Mouse (Mus musculus): ENCODE measurements around the gene Slc2a4. TPM values are rescaled to one million over a fixed set of nuclear protein-coding genes. Genes with fewer than 3 reads are reported as not detected.
"Not testable (repeated sequence)": the region's sequence is repeated elsewhere in the genome, so short reads cannot be mapped to it uniquely, and the experiment has no call there.

The Slc2a4 gene
- total RNA-seq, 2 experiments from 2014 or later = 158 to 236 TPM

- intact Hi-C loops (cut with DNase I; ENCODE audit: low total_unique reads) = no loop called here
- no peak for DNase-seq
Observed at GRCm38 (mm10) chr11:69979827-69980195, 31.8 kb upstream of the Slc2a4 start.

- intact Hi-C loops (cut with DNase I; ENCODE audit: low total_unique reads) = no loop called here
- DNase-seq = no peak
Observed at GRCm38 (mm10) chr11:69976271-69976670, 28.3 kb upstream of the Slc2a4 start.

- no peak for DNase-seq
- intact Hi-C loops (cut with DNase I; ENCODE audit: low total_unique reads) = no loop called here
Observed at GRCm38 (mm10) chr11:69974907-69975306, 26.9 kb upstream of the Slc2a4 start.

DNA sequence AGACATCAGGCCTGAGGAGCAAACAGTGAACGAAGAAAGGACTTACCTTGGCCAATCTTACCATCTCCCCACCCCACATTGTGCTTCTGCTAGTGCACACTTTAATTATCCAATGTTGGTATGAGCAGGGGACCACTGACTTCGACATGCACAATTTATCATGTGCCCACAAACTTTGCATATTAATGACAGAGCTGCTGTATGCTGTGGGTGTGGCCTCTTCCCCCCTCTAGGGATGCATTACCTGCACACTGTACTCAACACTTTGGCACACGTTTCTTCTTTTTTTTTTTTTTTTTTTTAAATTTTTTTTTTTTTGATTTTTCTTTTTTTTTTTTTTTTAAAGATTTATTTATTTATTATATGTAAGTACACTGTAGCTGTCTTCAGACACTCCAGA is 22.8 kb upstream of the Slc2a4 start:
- no peak for DNase-seq

DNA sequence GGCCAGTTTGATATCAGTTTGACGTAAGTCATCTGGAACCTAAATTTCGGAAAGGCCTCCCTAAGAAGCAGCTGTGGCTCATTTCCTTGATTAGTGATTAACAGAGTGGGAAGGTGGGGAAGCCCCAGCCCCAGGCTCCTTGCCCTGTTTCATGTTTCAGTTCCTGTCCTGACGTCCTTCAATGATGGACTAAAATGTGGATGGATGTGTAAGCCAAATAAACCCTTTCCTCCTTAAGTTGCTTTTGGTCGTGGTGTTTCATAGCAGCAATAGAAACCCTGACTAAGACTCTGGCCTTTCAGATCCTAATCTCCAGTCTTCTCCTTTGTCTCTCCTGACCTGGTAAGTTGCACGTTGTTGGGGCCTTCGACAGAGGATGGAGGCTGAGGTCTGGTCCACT is 22.2 kb upstream of the Slc2a4 start:
- DNase-seq = no peak

More for the DNA sequence above, 22.8 kb upstream of the Slc2a4 start:
- intact Hi-C loops (cut with DNase I; ENCODE audit: low total_unique reads) = no loop called here

DNA sequence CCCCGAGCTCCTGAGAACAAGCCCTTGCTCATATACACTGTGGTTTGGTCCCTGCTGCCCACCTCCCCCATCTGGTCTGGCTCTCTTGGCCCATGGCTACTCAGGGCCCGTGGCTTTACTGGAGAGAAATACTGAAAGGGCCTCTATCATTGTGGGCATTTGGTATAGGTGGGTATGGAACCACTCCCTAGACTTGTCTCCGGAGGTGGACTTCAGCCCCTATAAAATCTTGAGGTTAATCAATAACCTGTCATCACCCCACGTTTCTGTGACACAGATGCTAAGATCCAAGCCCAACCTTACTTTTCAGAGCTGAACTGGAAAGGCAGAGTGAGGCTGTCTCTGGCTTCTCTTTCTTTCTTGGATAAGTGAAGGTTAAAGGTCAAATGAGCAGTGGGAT is 20.8 kb upstream of the Slc2a4 start:
- DNase-seq = no peak
- intact Hi-C loops (cut with DNase I; ENCODE audit: low total_unique reads) = no loop called here

More for the DNA sequence above, 22.2 kb upstream of the Slc2a4 start:
- intact Hi-C loops (cut with DNase I; ENCODE audit: low total_unique reads) = no loop called here

GRCm38 (mm10) chr11:69966860-69967517 is 19.0 kb upstream of the Slc2a4 start:
- intact Hi-C loops (cut with DNase I; ENCODE audit: low total_unique reads) = no loop called here
- DNase-seq = no peak

DNA sequence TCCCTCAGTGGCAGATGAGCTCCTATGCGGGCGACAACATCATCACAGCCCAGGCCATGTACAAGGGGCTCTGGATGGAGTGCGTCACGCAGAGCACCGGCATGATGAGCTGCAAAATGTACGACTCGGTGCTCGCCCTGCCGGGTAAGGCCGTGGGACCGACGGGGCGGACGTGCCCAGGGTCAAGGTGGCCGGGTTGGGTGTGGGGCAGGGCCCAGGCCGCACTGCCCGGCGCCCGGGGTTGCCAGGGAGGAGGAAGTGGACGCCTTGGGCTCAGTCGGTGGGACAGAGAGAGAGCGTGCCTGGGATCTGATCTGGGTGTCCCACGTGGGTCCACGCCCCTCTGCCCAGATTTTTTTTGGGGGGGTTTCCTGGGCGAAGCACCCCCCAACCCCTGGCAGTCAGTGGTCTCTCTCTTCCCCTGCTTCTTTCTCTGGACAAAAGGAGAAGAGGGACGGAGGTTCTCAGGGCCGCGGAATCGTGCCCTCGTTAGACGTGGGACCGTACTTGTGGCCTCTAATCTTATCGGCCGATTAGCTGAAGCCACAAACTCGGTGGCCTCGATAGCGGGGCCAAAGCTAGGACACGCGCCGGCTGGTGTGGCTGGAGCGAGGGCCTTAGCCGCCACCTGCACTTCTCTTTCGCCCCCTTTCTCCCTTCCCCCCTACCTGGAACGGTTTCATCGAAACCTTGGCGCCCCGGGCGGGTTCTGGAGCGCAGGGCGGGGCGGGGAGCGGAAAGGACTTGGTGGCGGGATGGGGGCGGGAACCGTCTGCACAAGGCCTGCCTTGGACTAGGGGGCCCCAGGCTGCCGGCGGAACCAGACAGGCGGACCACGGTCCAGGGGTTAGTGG is 18.2 kb upstream of the Slc2a4 start:
- intact Hi-C loops (cut with DNase I; ENCODE audit: low total_unique reads) = no loop called here
- DNase-seq = peak; percentile 39

- DNase-seq = no peak
- intact Hi-C loops (cut with DNase I; ENCODE audit: low total_unique reads) = no loop called here
Observed at GRCm38 (mm10) chr11:69965271-69966005, 17.4 kb upstream of the Slc2a4 start.

- intact Hi-C loops (cut with DNase I; ENCODE audit: low total_unique reads) = no loop called here
- DNase-seq = no peak
Observed at GRCm38 (mm10) chr11:69964650-69965270, 16.8 kb upstream of the Slc2a4 start, which contains the start of gene Cldn7. Cldn7 (plus strand) TSS chr11:69964779.

DNA sequence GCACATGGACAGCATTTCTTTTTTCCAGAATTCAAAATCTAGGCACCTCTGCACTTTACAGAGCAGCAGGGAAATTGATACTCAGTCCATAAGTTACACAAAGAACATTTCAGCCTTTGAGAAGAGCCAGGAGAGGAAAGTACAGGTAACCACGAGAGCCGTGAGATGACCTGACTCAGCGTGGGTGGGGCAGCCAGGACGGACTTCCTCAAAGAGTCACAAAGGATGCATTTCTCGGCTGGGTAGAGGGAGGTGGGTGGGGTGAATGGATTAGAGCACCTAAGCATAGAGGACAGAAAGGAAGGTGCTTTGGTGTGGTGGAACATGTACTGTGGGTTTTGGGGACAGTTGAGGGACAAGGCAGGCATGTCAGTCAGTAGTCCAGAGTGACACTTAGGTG is 13.9 kb upstream of the Slc2a4 start:
- intact Hi-C loops (cut with DNase I; ENCODE audit: low total_unique reads) = no loop called here
- no peak for DNase-seq

- DNase-seq = no peak
- intact Hi-C loops (cut with DNase I; ENCODE audit: low total_unique reads) = no loop called here
Observed at GRCm38 (mm10) chr11:69960616-69961015, 12.6 kb upstream of the Slc2a4 start.

DNA sequence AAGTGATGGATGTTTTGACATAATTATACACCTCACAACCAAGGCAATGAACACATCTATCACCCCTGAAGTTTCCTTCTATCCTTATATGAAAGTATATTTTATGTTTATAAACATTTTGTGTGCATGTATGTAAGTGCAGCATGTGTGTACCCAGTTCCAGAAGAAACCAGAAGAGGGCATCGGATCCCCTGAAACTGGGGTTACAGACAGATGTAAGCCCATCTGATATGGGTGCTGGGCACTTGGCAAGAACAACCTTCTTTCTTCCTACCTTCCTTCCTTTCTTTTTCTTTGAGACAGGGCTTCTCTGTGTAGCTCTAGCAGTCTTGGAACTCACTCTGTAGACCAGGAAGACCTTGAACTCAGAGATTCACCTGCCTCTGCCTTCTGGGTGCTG is 8.2 kb upstream of the Slc2a4 start:
- intact Hi-C loops (cut with DNase I; ENCODE audit: low total_unique reads) = no loop called here
- DNase-seq = no peak

- intact Hi-C loops (cut with DNase I; ENCODE audit: low total_unique reads); DNase-seq: not testable (repeated sequence)
Observed at GRCm38 (mm10) chr11:69955618-69956017, 7.6 kb upstream of the Slc2a4 start.

DNA sequence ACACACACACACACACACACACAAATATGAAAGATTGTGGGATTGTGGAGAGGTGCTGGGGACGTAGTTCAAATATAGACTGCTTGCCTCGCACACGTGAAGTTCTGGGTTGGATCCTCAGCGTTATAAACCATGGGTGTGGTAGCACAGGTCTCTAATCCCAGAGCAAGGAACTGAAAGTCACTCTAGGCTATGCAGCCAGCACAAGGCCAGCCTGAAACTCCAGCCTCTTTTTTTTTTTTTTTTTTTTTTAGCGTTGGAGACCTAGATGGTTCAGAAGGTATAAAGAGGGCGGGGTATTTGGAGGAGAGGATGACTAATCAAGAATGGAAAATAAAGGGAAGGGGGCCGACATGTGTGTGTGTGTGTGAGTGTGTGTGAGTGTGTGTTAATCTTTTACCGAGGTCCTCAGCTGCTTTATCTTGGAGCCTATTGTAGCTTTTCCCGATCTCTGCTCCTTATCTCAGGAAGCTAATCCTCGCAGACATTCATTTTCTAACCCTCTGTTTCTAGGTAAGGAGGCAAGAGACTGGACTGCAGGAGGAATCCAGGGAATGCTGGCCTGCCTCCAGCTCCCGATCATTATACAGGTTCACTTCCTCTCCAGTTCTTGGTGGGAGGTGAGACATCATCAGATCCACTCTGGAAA is 5.4 kb upstream of the Slc2a4 start:
- no peak for DNase-seq
- intact Hi-C loops (cut with DNase I; ENCODE audit: low total_unique reads) = no loop called here

DNA sequence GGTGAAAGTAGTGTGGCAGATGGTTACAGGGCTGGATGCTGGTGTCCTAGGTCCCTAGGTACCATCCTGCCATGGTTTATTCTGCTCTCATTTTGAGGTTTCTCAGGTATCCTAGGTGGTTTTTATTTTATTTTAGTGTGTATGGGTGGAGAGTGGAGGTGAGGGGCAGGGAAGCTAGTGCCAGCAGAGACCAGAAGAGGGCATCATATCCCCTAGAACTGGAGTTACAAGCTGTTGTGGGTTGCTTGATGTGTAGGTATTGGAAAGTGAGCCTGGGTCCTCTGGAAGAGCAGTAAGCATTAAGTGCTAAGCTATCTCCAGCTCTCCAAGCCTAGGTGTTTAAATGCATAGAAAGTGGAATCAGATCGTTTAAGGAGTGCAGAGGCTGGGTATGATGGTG is 4.3 kb upstream of the Slc2a4 start:
- no peak for DNase-seq
- intact Hi-C loops (cut with DNase I; ENCODE audit: low total_unique reads) = no loop called here

- DNase-seq = no peak
- intact Hi-C loops (cut with DNase I; ENCODE audit: low total_unique reads) = no loop called here
Observed at GRCm38 (mm10) chr11:69950807-69951459, 2.9 kb upstream of the Slc2a4 start.

DNA sequence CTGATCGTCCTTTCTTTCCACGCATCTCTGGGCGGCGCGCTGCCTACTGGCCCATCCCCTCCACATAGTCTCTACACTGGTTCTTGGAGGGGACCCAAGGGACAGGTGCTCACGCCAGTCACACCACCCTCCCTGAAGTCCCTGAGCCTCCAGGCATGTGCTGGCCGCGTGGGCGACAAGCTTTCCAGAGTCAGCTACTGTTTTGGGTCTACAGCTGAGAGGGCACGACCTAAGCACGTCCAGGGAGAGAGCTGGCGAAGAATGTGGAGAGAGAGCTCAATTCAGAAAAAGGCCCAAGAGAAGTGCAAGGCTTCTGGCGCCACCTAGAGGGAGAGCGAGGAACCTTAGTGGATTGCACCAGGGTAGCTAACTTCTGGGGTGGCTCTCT is 769 bp upstream of the Slc2a4 start:
- intact Hi-C loops (cut with DNase I; ENCODE audit: low total_unique reads) = no loop called here
- peak; percentile 86 for DNase-seq
